Mouse (Mus musculus): ENCODE results near the gene Cyb5r3. TPM values are rescaled to one million over a fixed set of nuclear protein-coding genes. Genes with fewer than 3 reads are reported as not detected.

Cyb5r3 gene
- total and polyA plus RNA-seq, 3 experiments = 22.6 to 67.0 TPM; not detected in 1

- DNase-seq (ENCODE audit: low read depth, low spot score) = no peak
- H3K27ac ChIP-seq (ENCODE audit: control insufficient read depth, low read depth, low read length) = no peak overlapping the region
- no peak overlapping the region for H3K9ac ChIP-seq (ENCODE audit: control insufficient read depth, low read depth, low read length, poor library complexity, severe bottlenecking)
- H3K36me3 ChIP-seq (ENCODE audit: control insufficient read depth in 1 of 2, insufficient read depth in 2 of 2, low read length in 2 of 2) = no peaks in the 10 kb centered on the region
- TF ChIP-seq E2F4 (IDR thresholded peaks at IDR 0.05; ENCODE audit: borderline replicate concordance, low read depth, low read length) = no peak
- no peak for TF ChIP-seq CHD2 (IDR thresholded peaks at IDR 0.05; ENCODE audit: low read length)
- TF ChIP-seq BHLHE40 (IDR thresholded peaks at IDR 0.05; ENCODE audit: borderline replicate concordance, low read depth, low read length) = no peak
- TF ChIP-seq TCF12 (IDR thresholded peaks at IDR 0.05; ENCODE audit: low read depth, low read length) = no peak
- TF ChIP-seq TBP (IDR thresholded peaks at IDR 0.05; ENCODE audit: low read depth, low read length) = no peak
- TF ChIP-seq SMC3 (IDR thresholded peaks at IDR 0.05; ENCODE audit: low read depth, low read length) = no peak
- TF ChIP-seq ZC3H11A (IDR thresholded peaks at IDR 0.05; ENCODE audit: low read depth, low read length) = no peak
- TF ChIP-seq CTCF (IDR thresholded peaks at IDR 0.05 in 2 of 3, conservative IDR thresholded peaks at IDR 0.05 in 1 of 3; ENCODE audit: control insufficient read depth in 1 of 3, insufficient read depth in 1 of 3, low read depth in 2 of 3, low read length in 3 of 3, poor library complexity in 1 of 3, severe bottlenecking in 1 of 3) = no peak
- no peak for TF ChIP-seq USF2 (IDR thresholded peaks at IDR 0.05; ENCODE audit: borderline replicate concordance in 1 of 2, insufficient read depth in 1 of 2, low read depth in 1 of 2, low read length in 2 of 2)
- no peak for TF ChIP-seq GATA1 (IDR thresholded peaks at IDR 0.05; ENCODE audit: low read depth, low read length)
- no peak for TF ChIP-seq ZNF384 (IDR thresholded peaks at IDR 0.05; ENCODE audit: low read depth, low read length)
- TF ChIP-seq HCFC1 (IDR thresholded peaks at IDR 0.05; ENCODE audit: low read depth, low read length) = no peak
- TF ChIP-seq TAL1 (IDR thresholded peaks at IDR 0.05; ENCODE audit: low read length) = no peak
- no peak for TF ChIP-seq POLR2AphosphoS5 (IDR thresholded peaks at IDR 0.05; ENCODE audit: borderline replicate concordance, low read depth, low read length)
- no peak for TF ChIP-seq GABPA (IDR thresholded peaks at IDR 0.05; ENCODE audit: low read depth, low read length)
- no peak for TF ChIP-seq CHD1 (IDR thresholded peaks at IDR 0.05; ENCODE audit: low read depth, low read length)
- H3K79me2 ChIP-seq (ENCODE audit: control insufficient read depth, insufficient read depth, low read length, poor library complexity) = no peaks in the 10 kb centered on the region
- H3K9me3 ChIP-seq (replicated peaks; ENCODE audit: insufficient read depth, low read length) = no peaks in the 10 kb centered on the region
- no peak overlapping the region for H3K4me3 ChIP-seq (ENCODE audit: control insufficient read depth in 1 of 2, insufficient read depth in 1 of 2, low read depth in 2 of 2, low read length in 2 of 2)
- H3K27me3 ChIP-seq (ENCODE audit: control insufficient read depth in 1 of 2, insufficient read depth in 2 of 2, low read length in 2 of 2) = no peaks in the 10 kb centered on the region
- no peaks in the 10 kb centered on the region for H3K4me1 ChIP-seq (ENCODE audit: control insufficient read depth in 1 of 2, insufficient read depth in 2 of 2, low read length in 2 of 2)
These were observed 61.1 kb downstream of the Cyb5r3 start for GRCm38 (mm10) chr15:83111290-83111689.

GRCm38 (mm10) chr15:83107814-83108213, 64.6 kb downstream of the Cyb5r3 start:
- no peak for TF ChIP-seq GABPA (IDR thresholded peaks at IDR 0.05; ENCODE audit: low read depth, low read length)
- no peak for TF ChIP-seq UBTF (IDR thresholded peaks at IDR 0.05; ENCODE audit: borderline replicate concordance, insufficient read depth, low read depth, low read length)
- TF ChIP-seq NELFE (IDR thresholded peaks at IDR 0.05; ENCODE audit: low read depth, low read length) = no peak
- no peak for TF ChIP-seq KAT2A (conservative IDR thresholded peaks at IDR 0.05; ENCODE audit: low read depth, low read length)
- no peak for TF ChIP-seq SIN3A (IDR thresholded peaks at IDR 0.05; ENCODE audit: low read length)
- no peak for TF ChIP-seq E2F4 (IDR thresholded peaks at IDR 0.05; ENCODE audit: borderline replicate concordance, low read depth, low read length)
- TF ChIP-seq TAL1 (IDR thresholded peaks at IDR 0.05; ENCODE audit: low read length) = no peak
- TF ChIP-seq RCOR1 (IDR thresholded peaks at IDR 0.05; ENCODE audit: low read depth, low read length) = no peak
- no peak for TF ChIP-seq ZC3H11A (IDR thresholded peaks at IDR 0.05; ENCODE audit: low read depth, low read length)
- no peak overlapping the region for H3K4me3 ChIP-seq (ENCODE audit: control insufficient read depth in 1 of 2, insufficient read depth in 1 of 2, low read depth in 2 of 2, low read length in 2 of 2)
- no peaks in the 10 kb centered on the region for H3K36me3 ChIP-seq (ENCODE audit: control insufficient read depth in 1 of 2, insufficient read depth in 2 of 2, low read length in 2 of 2)
- no peaks in the 10 kb centered on the region for H3K4me1 ChIP-seq (ENCODE audit: control insufficient read depth in 1 of 2, insufficient read depth in 2 of 2, low read length in 2 of 2)
- no peaks in the 10 kb centered on the region for H3K79me2 ChIP-seq (ENCODE audit: control insufficient read depth, insufficient read depth, low read length, poor library complexity)
- no peak overlapping the region for H3K9ac ChIP-seq (ENCODE audit: control insufficient read depth, low read depth, low read length, poor library complexity, severe bottlenecking)
- no peak overlapping the region for H3K27ac ChIP-seq (ENCODE audit: control insufficient read depth, low read depth, low read length)
- no peaks in the 10 kb centered on the region for H3K9me3 ChIP-seq (replicated peaks; ENCODE audit: insufficient read depth, low read length)
- no peak for DNase-seq (ENCODE audit: low read depth, low spot score)
- H3K27me3 ChIP-seq (ENCODE audit: control insufficient read depth in 1 of 2, insufficient read depth in 2 of 2, low read length in 2 of 2) = no peaks in the 10 kb centered on the region
